Mouse (Mus musculus) granulocyte monocyte progenitor cell, adult 5-6 weeks (primary cell): ENCODE measurements around the gene Misp. TPM values are rescaled to one million over a fixed set of nuclear protein-coding genes. Genes with fewer than 3 reads are reported as not detected.

Source experiments
- ATAC-seq: replicated peaks from 2 replicates; pipeline ENCODE4 v1.8.0; 2016; ENCODE audit warnings: mild to moderate bottlenecking, moderate TSS enrichment, inconsistent platforms; ENCODE audit not compliant: poor library complexity, severe bottlenecking
- total RNA-seq, 2 experiments: library from RNA; stranded (forward) in 1 of 2; stranded (reverse) in 1 of 2; fragments of 200-712, 200-1000 nt in 1 of 2; fragments of >200 nt in 1 of 2; fragmentation: Nextera tagmentation in 1 of 2; gene quantifications; 2 replicates each; pipeline ENCODE4 v1.2.3; 2014 to 2017

Gene Misp
- total RNA-seq, 2 experiments from 2014 or later: not detected

DNA sequence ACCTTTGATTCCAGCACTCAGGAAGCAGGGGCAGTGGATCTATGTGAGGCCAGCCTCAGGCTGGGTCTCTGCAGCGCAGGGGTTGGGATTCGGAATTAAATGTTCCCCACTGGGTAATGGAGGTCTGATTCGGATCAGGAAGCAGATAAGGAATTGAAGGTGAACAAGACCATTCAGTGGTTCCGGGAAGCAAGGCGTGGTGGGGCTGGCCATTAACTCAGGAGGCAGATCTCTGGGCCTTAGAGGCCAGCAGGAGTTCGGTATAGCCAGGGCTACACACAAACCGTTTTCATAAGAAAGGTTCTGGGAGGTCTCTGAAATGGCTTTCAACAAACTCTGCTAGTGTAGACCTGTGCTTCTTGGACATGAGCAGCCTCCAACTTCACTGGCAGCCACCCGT is 32.0 kb downstream of the Misp start:
- no peak for ATAC-seq

DNA sequence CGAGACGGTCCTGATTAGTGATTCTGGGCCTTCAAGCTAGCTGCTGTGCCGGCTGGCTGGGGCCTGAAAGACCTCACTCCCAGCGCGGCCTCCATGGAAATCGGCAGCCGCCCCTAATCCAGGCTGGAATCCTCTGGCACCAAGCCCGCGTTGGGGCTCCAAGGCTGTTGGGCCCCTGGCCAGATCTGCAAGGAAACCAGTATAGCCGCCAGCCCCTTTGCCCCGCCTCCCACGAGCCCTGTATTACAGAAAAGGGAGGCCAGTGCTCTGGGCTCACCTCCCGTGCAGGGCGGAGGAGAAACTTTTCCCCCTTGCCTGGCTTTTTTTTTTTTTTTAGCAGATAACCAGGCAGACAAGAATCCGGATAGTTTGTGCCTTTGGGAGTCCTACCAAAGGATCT is 32.6 kb downstream of the Misp start:
- no peak for ATAC-seq

DNA sequence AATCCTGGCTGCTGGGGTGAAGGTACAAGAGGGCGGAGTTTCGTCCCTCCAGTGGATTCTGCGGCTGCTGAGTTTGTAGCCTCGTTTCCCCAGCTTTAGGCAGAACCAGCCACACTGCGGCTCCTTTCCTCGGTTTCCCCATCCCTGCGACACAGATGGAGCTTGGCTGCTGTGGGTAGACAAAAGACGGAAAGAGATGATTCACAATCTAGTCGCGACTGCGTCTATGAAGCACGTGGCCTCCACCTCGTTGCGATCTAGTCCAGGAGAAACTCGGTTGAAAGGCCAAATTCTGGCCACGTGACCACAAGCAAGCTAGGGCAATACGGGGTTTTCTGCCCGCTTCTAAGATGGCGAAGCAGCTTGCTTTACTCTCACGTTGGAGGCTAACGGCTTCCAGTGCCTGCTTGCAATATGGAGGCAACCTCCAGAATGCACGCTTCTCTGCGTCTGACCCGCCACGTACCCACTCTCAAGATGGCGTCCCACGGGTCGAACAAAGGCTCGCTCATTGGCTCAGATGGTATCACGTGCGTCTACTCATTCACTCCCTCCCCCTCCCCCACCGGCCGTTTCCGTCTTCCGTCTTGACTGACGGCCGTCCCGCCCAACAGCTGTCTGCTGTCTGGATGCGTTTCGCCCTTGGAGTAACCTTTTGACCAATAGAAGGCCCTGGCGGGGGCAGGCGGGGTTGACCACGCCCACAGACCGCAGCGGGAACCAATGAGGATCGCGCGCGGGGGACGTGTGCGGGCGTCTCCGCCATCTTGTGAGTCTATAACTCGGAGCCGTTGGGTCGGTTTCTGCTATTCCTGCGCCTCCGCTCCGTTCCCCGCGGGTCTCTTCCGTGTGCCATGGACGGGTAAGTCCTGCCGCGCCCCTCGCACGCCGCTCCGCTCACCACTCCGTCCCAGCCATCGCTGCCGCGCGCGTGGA is 33.3 kb downstream of the Misp start, which contains the start of gene Ptbp1:
Gene Ptbp1 (plus strand): TSS at position 568 of the 936 bp plus-strand sequence.
- peak; percentile 67 for ATAC-seq

GRCm38 (mm10) chr10:79854801-79855541 is 34.2 kb downstream of the Misp start:
- ATAC-seq: peak; percentile 13; the same call in 1 of the 2 replicates

DNA sequence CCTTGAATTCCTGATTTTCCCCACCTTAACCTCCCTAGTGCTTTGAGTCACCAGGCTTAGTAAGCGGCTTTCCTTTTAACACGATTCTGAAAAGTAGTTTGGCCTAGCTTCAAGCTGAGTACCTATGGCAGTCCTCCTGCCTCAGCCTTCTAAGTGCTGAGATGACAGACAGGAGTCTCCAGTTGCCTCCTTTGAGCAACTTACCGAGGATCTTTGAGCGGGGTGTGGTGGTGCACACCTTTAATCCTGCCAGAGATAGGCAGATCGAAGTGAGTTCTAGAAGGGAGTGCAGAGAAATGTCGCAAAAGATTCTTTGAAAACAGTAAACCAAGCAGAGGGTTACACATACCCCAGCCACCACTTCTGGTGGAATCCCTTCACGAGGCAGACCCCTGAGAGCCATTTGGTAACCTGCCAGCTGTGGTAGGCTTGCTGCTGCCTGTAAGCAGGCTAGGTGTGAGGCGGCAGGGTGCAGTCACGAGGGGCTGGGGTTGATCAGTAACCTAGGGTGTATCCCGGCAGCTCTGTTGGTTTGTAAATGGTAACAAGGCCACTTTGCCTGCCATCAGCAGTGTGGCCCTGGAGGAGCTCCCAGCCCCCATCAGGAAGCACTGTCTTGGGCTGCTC is 34.9 kb downstream of the Misp start:
- ATAC-seq: no peak

DNA sequence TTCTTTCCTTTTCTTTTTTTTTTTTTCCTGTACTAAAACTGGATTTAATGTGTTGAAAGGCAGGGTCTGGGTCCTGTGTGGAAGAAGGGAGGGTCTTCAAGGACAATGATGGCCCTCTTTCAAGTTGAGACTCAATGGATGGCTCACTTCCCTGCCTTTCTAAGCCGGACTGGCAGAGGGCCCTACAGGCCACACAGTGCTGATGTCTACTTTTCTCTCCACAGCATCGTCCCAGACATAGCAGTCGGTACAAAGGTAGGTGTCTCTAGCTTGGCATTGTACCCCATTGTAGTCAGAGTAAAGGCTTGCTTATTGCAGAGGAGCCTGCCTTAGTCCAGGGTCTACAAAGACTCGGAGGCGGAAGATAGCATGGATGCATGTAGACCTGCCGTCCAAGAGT is 35.5 kb downstream of the Misp start:
- ATAC-seq: no peak

DNA sequence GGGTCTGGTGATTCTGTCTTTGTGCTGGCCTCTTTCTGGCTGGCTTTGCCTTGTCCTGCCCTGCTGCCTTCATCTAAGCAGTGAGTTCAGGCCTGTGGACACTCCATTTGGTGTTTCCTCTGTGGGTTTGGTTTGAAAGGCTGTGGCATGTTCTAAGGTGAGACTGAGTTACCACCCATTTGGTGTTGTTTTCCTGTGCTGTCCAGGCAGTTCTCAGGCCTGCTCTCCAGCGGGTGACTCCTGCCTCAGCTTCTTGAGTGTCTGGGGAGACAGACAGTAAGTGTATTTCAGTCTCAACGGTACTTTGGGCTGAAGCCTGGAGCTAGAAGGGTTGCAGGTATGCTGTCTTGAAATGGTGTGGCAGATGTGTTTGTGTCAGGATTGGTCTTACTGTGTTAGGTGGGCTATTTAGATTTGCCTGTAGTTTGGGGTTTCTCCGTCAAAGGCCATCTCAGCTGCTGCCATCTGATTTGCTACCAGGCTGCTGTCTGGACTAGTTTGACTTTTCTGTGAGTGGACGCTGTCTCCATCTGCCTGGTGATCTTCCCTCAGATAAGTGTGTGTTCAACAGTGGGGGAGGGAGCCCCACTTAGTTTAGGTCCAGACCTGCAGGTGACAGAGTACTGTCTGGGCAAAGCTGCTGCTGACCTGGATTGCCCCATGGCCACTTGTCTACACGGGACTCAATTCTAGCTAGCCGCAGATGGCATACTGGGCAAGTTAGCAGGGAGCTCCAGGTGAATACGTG is 36.1 kb downstream of the Misp start:
- ATAC-seq: no peak

- peak; percentile 19 for ATAC-seq
These were observed 36.6 kb downstream of the Misp start for GRCm38 (mm10) chr10:79857452-79857811.

GRCm38 (mm10) chr10:79857894-79858293 is 37.1 kb downstream of the Misp start:
- ATAC-seq: no peak

GRCm38 (mm10) chr10:79858416-79859074 is 37.8 kb downstream of the Misp start:
- ATAC-seq: no peak

DNA sequence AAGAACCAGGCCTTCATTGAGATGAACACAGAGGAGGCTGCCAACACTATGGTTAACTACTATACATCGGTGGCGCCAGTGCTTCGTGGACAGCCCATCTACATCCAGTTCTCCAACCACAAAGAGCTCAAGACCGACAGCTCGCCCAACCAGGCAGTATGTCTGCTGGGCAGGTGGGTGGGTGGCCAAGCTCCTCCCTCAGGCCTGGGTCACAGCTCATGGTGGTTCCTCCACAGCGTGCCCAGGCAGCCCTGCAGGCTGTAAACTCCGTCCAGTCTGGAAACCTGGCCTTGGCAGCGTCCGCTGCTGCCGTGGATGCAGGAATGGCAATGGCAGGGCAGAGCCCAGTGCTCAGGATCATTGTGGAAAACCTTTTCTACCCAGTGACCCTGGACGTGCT is 38.3 kb downstream of the Misp start:
- no peak for ATAC-seq

GRCm38 (mm10) chr10:79860079-79860911 is 39.5 kb downstream of the Misp start:
- ATAC-seq: no peak

DNA sequence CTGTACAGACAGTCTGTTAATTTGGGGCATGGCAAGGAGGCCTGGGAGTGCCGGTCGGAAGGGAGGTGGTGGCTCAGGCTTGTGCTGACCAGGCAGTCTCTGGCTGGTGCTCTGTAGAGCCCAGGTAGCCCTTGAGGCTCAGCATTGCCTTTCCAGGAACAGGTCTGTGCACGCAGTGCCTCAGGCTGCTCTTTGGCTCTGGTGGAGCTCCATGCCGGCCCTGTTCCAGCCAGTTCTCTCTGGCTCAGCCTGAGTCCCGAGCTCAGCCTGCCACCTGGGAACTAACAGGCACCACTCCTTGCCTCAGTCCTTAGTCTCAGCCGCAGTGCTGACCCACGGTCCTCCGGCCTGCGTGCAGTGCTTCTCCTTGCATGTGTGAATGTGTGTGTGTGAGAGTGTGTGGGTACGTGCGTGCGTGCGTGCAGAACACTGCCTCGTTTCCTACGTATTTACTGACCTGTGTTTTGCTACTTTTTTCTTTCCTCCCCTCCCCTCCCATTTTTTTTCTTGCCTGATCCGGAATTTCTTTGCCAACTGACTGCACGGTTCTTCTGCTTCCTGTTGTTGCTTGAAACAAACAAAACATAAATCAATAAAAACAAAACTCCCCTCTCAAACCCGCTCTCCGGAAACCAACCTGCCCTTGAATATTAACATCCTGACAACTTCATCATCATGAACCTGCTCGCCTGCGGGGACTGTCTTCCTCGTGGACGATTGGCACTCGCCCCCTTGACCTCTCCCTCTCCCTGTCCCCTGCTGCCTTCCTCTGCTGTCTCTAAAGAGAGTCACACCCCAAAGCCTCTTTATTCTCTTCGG is 40.6 kb downstream of the Misp start:
- ATAC-seq: no peak

DNA sequence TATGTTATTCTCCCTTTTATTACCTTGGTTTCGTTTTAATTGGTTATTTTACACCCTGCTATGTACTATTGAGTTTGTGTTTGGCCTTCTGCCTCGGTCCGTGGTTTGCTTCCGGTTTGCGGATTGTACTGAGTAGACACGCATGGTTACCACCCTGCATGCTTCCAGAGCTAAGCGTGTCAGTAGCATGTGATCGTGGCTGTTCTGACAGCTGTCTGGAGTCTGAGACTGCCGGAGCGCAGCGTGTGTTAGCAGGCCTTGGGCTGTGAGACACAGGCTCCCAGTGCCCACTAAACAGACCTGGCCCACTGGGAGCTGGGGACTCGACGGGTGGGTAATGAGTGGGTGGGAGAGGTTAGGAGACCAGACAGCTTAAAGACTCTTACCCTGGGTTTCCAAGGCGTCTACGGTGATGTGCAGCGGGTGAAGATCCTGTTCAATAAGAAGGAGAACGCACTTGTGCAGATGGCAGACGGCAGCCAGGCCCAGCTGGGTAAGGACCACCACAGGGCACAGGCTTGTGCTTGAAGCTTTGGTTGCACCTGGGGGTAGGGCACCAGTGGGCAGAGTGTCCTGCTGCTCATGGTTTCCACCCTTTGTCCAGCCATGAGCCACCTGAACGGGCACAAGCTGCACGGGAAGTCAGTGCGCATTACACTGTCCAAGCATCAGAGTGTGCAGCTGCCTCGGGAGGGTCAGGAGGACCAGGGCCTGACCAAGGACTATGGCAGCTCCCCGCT is 41.4 kb downstream of the Misp start:
- ATAC-seq: no peak

DNA sequence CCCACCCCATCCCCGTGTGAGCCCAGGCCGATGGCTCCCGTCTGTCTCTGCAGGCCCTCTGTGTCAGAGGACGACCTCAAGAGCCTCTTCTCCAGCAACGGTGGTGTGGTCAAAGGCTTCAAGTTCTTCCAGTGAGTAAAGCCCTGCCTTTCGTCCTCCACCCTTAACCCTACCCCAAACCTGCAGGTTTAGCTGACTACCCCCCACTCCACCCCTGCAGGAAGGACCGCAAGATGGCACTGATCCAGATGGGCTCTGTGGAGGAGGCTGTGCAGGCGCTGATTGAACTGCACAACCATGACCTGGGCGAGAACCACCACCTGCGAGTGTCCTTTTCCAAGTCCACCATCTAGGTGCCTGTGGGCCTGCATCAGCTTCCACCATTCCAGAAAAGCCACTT is 42.1 kb downstream of the Misp start:
- no peak for ATAC-seq

DNA sequence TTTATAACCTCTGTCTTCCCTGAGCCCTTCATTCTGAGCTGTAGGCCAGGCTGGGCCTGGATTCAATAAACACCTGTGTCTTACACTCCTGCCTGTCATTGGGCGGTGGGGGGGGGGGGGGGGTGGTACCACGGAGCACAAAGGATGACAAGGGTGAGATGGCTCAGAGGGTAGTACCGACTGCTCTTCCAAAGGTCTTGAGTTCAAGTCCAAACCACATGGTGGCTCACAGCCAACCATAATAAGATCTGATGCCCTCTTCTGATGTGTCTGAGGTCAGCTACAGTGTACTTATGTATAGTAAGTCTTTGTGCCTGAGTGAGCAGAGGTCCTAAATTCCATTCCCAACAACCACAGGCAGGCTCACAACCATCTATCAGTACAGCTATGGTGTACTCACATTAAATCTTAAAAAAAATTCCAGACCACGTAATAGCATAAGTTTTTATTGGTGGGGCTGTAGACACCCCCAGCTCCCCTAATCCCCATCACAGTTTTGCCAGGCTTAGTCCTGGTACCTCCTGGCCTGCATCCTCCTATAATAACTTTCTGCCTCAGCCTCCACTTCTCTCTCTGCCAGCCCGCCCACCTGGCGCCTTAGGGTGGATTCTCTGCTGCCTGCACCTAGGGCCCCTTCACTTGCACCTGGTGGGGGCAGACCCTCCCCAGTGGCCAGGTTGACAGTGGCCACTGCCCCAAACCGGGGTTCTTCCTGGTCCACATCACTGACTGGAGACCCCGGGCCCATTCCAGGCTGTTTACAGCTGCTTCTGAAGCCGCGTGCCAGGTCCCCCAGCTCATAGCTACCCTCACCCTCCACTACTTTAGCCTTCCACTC is 43.8 kb downstream of the Misp start:
- no peak for ATAC-seq
